32 mouse cellular contexts compared by ENCODE assay signal in the genomic region with DNA sequence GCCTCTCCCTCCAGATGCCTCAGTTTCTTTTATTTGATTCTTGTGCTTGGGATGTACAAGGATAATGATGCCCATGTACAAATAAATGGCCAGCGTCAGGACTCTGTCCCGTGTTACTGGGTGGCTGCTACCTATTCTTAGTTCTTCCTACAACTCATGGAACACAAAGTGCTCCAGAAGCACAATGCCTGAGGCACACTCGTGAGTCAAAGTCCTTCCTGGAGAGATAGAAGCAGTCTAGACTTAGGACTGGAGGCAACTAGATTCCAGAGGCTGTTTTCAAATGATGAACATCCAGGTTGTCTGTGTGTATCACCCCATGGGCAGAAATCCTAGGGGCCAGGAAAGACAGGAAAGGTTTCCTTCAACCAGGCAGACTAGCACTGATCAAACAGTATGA. TPM values are rescaled to one million over a fixed set of nuclear protein-coding genes. Genes with fewer than 3 reads are reported as not detected.
"Had no signal": no experiment of that assay in that cellular context is flagged by ENCODE, and none has a peak within 500 bp of the region (broad histone marks: within the 10 kb centered on the region; RNA-seq: fewer than 3 reads in every experiment).

No protein-coding gene starts in this region.

- H3K36me3 ChIP-seq: heart, embryonic 10.5 days; heart, embryonic 12.5 days; kidney, embryonic 15.5 days; limb, embryonic 13.5 days; limb, embryonic 15.5 days; liver, embryonic 12.5 days had no signal

- H3K4me2 ChIP-seq: heart, embryonic 12.5 days; hindbrain, embryonic 13.5 days; hindbrain, embryonic 15.5 days; kidney, embryonic 15.5 days; limb, embryonic 13.5 days; limb, embryonic 15.5 days; liver, embryonic 12.5 days had no signal

- H3K4me3 ChIP-seq: heart, embryonic 10.5 days; heart, embryonic 12.5 days; hindbrain, embryonic 13.5 days; hindbrain, embryonic 15.5 days; kidney, embryonic 15.5 days; left cerebral cortex, adult 2 months; limb, embryonic 13.5 days; limb, embryonic 15.5 days; liver, embryonic 12.5 days had no signal

- ATAC-seq: forebrain, postnatal 0 days; hindbrain, postnatal 0 days; intestine, embryonic 16.5 days; liver, embryonic 12.5 days had no signal

- H3K4me1 ChIP-seq: heart, embryonic 12.5 days; hindbrain, embryonic 15.5 days; limb, embryonic 15.5 days had no signal

- DNase-seq: forebrain, postnatal 0 days; gastrocnemius, postnatal 14 days; gastrocnemius, postnatal 36 days; heart, adult 18-20 months; heart, postnatal 10 days; heart, postnatal 36 days; kidney, adult 18-20 months; kidney, postnatal 14 days; kidney, postnatal 36 days; layer of hippocampus, adult 9-11 months had no signal

- H3K27me3 ChIP-seq: heart, embryonic 12.5 days; hindbrain, embryonic 13.5 days; hindbrain, embryonic 15.5 days; kidney, embryonic 15.5 days; limb, embryonic 13.5 days; limb, embryonic 15.5 days had no signal

- H3K27ac ChIP-seq: heart, embryonic 10.5 days; hindbrain, embryonic 13.5 days; hindbrain, embryonic 15.5 days; hindbrain, postnatal 0 days; kidney, embryonic 15.5 days; kidney, postnatal 0 days; left cerebral cortex, adult 2 months; limb, embryonic 13.5 days; limb, embryonic 15.5 days; liver, embryonic 12.5 days; liver, embryonic 14.5 days had no signal

- H3K9ac ChIP-seq: forebrain, postnatal 0 days; heart, embryonic 12.5 days; hindbrain, embryonic 13.5 days; hindbrain, embryonic 15.5 days; kidney, embryonic 15.5 days; limb, embryonic 13.5 days; limb, embryonic 15.5 days; liver, embryonic 12.5 days; liver, embryonic 14.5 days had no signal

- H3K9me3 ChIP-seq: heart, embryonic 10.5 days; hindbrain, embryonic 15.5 days; kidney, embryonic 15.5 days; limb, embryonic 15.5 days; liver, embryonic 12.5 days had no signal

RNA-seq across cellular contexts. Expression of a gene that starts 59.1 kb away (rescaled TPM):
- total RNA-seq: gastrocnemius, adult 18-20 months; gastrocnemius, adult 8-10 months; gastrocnemius, postnatal 14 days; gastrocnemius, postnatal 36 days; heart, adult 18-20 months; heart, adult 8-10 months; heart, postnatal 10 days; heart, postnatal 36 days; hindbrain, postnatal 0 days; layer of hippocampus, adult 18-20 months; layer of hippocampus, postnatal 14 days; left cerebral cortex, postnatal 14 days; liver, adult 2 months had no signal
- polyA plus RNA-seq: heart, embryonic 12.5 days; heart, embryonic 14.5 days; hindbrain, embryonic 13.5 days; hindbrain, embryonic 15.5 days; intestine, embryonic 16.5 days; large intestine, adult 2 months; liver, adult 2 months; liver, embryonic 12.5 days had no signal
